Mouse (Mus musculus) MEL (cell line): Measurements from ENCODE around the gene Mfsd4b3.

Experiments used
- CTCF ChIP-seq, 3 experiments: IDR thresholded peaks in 2 of 3; conservative IDR thresholded peaks in 1 of 3; 2 replicates each; pipeline ENCODE4 v1.5.1; 2011 to 2012; ENCODE audit warnings: low read length in 3 of 3, low read depth in 2 of 3, mild to moderate bottlenecking in 2 of 3, improper control_type of control experiment in 1 of 3, inconsistent platforms in 1 of 3, mixed read lengths in 1 of 3, moderate library complexity in 1 of 3; ENCODE audit not compliant: control insufficient read depth in 1 of 3, insufficient read depth in 1 of 3, poor library complexity in 1 of 3, severe bottlenecking in 1 of 3
- EP300 ChIP-seq, 2 experiments: IDR thresholded peaks; 2 replicates each; pipeline ENCODE4 v1.6.1; 2011; ENCODE audit warnings: improper control_type of control experiment in 2 of 2, low read length in 2 of 2, low read depth in 1 of 2, mild to moderate bottlenecking in 1 of 2
- HCFC1 ChIP-seq: IDR thresholded peaks from 2 replicates; pipeline ENCODE4 v1.6.1; 2012; ENCODE audit warnings: low read depth, mild to moderate bottlenecking, inconsistent platforms, low read length, improper control_type of control experiment, moderate library complexity
- MAFK ChIP-seq: IDR thresholded peaks from 2 replicates; pipeline ENCODE4 v1.6.1; 2011; ENCODE audit warnings: low read depth, mild to moderate bottlenecking, low read length, improper control_type of control experiment, borderline replicate concordance
- MAX ChIP-seq: IDR thresholded peaks from 2 replicates; pipeline ENCODE4 v1.6.1; 2011; ENCODE audit warnings: low read length, improper control_type of control experiment
- MEF2A ChIP-seq: IDR thresholded peaks from 2 replicates; pipeline ENCODE4 v1.6.1; 2014; ENCODE audit warnings: low read depth, mild to moderate bottlenecking, inconsistent platforms, low read length, improper control_type of control experiment; ENCODE audit not compliant: poor library complexity, insufficient replicate concordance, severe bottlenecking; ENCODE audit errors: extremely low read depth
- POLR2A ChIP-seq, 2 experiments: IDR thresholded peaks; 2 replicates each; pipeline ENCODE4 v1.6.1; 2011 to 2012; ENCODE audit warnings: low read length in 2 of 2, mild to moderate bottlenecking in 2 of 2, control low read depth in 1 of 2, improper control_type of control experiment in 1 of 2, low read depth in 1 of 2, moderate library complexity in 1 of 2; ENCODE audit not compliant: control insufficient read depth in 1 of 2, insufficient read depth in 1 of 2, poor library complexity in 1 of 2
- POLR2AphosphoS5 ChIP-seq: IDR thresholded peaks from 2 replicates; pipeline ENCODE4 v1.6.1; 2012; ENCODE audit warnings: low read depth, borderline replicate concordance, mild to moderate bottlenecking, inconsistent platforms, low read length, moderate library complexity, mixed read lengths
- TBP ChIP-seq: IDR thresholded peaks from 2 replicates; pipeline ENCODE4 v1.8.0; 2011; ENCODE audit warnings: low read depth, low read length, improper control_type of control experiment
- UBTF ChIP-seq: IDR thresholded peaks from 2 replicates; pipeline ENCODE4 v1.6.1; 2012; ENCODE audit warnings: low read depth, mild to moderate bottlenecking, inconsistent platforms, low read length, improper control_type of control experiment, moderate library complexity, borderline replicate concordance; ENCODE audit not compliant: insufficient read depth
- USF1 ChIP-seq: IDR thresholded peaks from 2 replicates; pipeline ENCODE4 v1.6.1; 2014; ENCODE audit warnings: low read depth, mild to moderate bottlenecking, inconsistent platforms, low read length, improper control_type of control experiment, moderate library complexity

DNA sequence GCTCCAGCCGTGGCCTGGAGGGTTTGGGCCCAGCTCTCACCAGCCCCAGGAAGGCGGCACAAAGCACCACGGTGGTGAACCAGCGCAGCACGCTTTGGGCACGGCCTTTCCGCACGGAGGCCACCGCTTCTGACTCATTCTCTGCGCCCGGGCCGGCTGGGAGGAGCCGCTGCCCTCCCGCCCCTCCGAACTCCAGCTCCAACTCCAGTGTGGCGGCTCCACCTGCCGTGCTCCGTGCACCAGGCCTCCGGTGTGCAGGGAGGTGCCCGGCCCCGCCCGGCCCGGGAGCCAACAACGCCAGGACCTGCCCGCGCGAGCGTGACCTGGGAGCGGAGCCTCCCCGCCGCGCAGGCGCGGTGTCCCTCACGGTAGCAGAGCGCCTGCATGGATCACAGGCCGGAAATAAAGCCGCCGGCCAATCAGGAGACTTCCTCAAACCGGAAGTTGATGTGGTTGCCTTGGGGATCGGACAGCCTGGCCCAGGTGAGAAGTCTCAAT lies 61.0 kb downstream of the Mfsd4b3 start, which contains the start of gene Mfsd4b4:
- no peak for TF ChIP-seq CTCF (IDR thresholded peaks at IDR 0.05 in 2 of 3, conservative IDR thresholded peaks at IDR 0.05 in 1 of 3; ENCODE audit: control insufficient read depth in 1 of 3, insufficient read depth in 1 of 3, low read depth in 2 of 3, low read length in 3 of 3, poor library complexity in 1 of 3, severe bottlenecking in 1 of 3)
- TF ChIP-seq POLR2A (IDR thresholded peaks at IDR 0.05; ENCODE audit: control insufficient read depth in 1 of 2, insufficient read depth in 1 of 2, low read depth in 1 of 2, low read length in 2 of 2, poor library complexity in 1 of 2): no peak
- no peak for TF ChIP-seq USF1
- no peak for TF ChIP-seq TBP
- TF ChIP-seq MAX: no peak
- no peak for TF ChIP-seq POLR2AphosphoS5
- no peak for TF ChIP-seq EP300 (IDR thresholded peaks at IDR 0.05; ENCODE audit: low read depth in 1 of 2, low read length in 2 of 2)
- TF ChIP-seq MEF2A: no peak
- no peak for TF ChIP-seq UBTF
- TF ChIP-seq HCFC1: no peak
- TF ChIP-seq MAFK: no peak
